Mouse (Mus musculus) hindbrain, embryonic 14.5 days (tissue): Measurements from ENCODE around the gene Vav2. TPM values are rescaled to one million over a fixed set of nuclear protein-coding genes. Genes with fewer than 3 reads are reported as not detected.

Source experiments
- ATAC-seq: fragments of 200-750 bp; cut with Nextera tagmentation; 2 replicates; pipeline ENCODE4 v1.8.0; 2017; ENCODE audit warnings: moderate number of reproducible peaks, mild to moderate bottlenecking, moderate TSS enrichment, moderate library complexity; ENCODE audit not compliant: low FRiP score
- DNase-seq: peaks from one replicate; pipeline ENCODE4 v3.0.0-alpha.2; 2015; ENCODE audit warnings: low spot score
- H3K27ac ChIP-seq: fragments of 300-500 bp; sonication (generic); 2 replicates; pipeline ENCODE4 v1.5.1; 2014; ENCODE audit warnings: mild to moderate bottlenecking, moderate library complexity
- H3K27me3 ChIP-seq: fragments of 300-500 bp; sonication (generic); 2 replicates; pipeline ENCODE4 v1.6.1; 2014; ENCODE audit warnings: mild to moderate bottlenecking, low read length, mixed read lengths; ENCODE audit not compliant: control insufficient read depth, insufficient read depth
- H3K36me3 ChIP-seq: fragments of 300-500 bp; sonication (generic); replicated peaks from 2 replicates; pipeline ENCODE4 v1.6.1; 2014; ENCODE audit not compliant: control insufficient read depth, insufficient read depth
- H3K4me1 ChIP-seq: fragments of 300-500 bp; sonication (generic); replicated peaks from 2 replicates; pipeline ENCODE4 v1.6.1; 2014; ENCODE audit warnings: antibody characterized with exemption, low read length, mixed read lengths; ENCODE audit not compliant: control insufficient read depth, insufficient read depth
- H3K4me2 ChIP-seq: fragments of 300-500 bp; sonication (generic); replicated peaks from 2 replicates; pipeline ENCODE4 v1.6.1; 2014; ENCODE audit warnings: mild to moderate bottlenecking, moderate library complexity
- H3K4me3 ChIP-seq: fragments of 300-500 bp; sonication (generic); replicated peaks from 2 replicates; pipeline ENCODE4 v1.5.1; 2014; ENCODE audit warnings: mild to moderate bottlenecking, low read length
- H3K9ac ChIP-seq: fragments of 300-500 bp; sonication (generic); 2 replicates; pipeline ENCODE4 v1.6.1; 2014
- H3K9me3 ChIP-seq: fragments of 300-500 bp; sonication (generic); 2 replicates; pipeline ENCODE4 v1.6.1; 2016; ENCODE audit warnings: low read length; ENCODE audit not compliant: control insufficient read depth
- WGBS: fragments of 180-500 bp; shearing (Covaris S2); extraction: QIAGEN DNeasy Blood & Tissue Kit; methylation state at CpG from one replicate; pipeline ENCODE4 v1.1.7; 2014; 5-methylcytosine and 5-hydroxymethylcytosine counted together
- microRNA-seq: library from miRNA; unstranded; fragments of <30 nt; microRNA quantifications from one replicate; pipeline ENCODE4, GENCODE M21; 2016
- polyA plus RNA-seq: library from polyadenylated mRNA; unstranded; fragments of >200 nt; fragmentation: Nextera tagmentation; extraction: Ambion mirVana; gene quantifications from 2 replicates; pipeline ENCODE4 v1.2.1, GENCODE M21; 2014

Vav2 gene
- polyA plus RNA-seq, 1 experiment from 2014 or later = 16.0 TPM

DNA sequence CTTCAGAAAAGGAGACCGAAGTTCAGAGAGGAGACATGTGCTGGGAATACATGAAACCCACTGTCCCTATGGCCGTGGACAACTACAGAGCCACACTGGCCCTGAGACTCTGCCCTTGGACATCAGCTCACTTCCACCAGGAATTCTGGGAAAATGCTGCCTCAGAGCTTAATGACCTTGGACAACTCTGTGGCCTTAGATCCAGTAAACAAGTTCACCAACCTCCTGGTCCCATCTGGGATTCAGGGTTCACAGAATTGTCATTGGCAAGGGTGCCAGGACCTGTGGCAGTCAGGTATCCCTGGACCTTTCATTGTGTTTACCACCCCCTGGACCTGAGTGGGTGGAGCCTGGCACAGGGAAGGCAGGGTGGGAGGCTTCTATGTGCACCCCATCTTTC is 211.3 kb downstream of the Vav2 start:
- no peak for ATAC-seq
- no peak overlapping the region for H3K4me3 ChIP-seq
- WGBS = 89% methylated on average over 2 of the region's 2 CpGs
- H3K4me1 ChIP-seq = no peaks in the 10 kb centered on the region
- H3K27ac ChIP-seq = no peak overlapping the region
- DNase-seq = no peak
- no peak overlapping the region for H3K9ac ChIP-seq
- no peaks in the 10 kb centered on the region for H3K36me3 ChIP-seq
- no peaks in the 10 kb centered on the region for H3K9me3 ChIP-seq
- H3K27me3 ChIP-seq = no peaks in the 10 kb centered on the region
- H3K4me2 ChIP-seq = no peak overlapping the region

Small RNA genes lying within 50 kb of the gene (microRNA-seq; reads per million reads assigned to microRNA genes)
- gene Gm24049 (not detected), gene Mir7578 (not detected)

Other genes with a start within 250 kb of the Vav2 start
- gene Sardh, start 178.7 kb downstream of the Vav2 start, polyA plus RNA-seq = 3.8 and 6.3 TPM in 2 replicates
- 43.8 and 45.9 TPM in 2 replicates for gene Brd3os, start 15.3 kb upstream of the Vav2 start, polyA plus RNA-seq
- 132 and 134 TPM in 2 replicates for gene Brd3, start 80.6 kb upstream of the Vav2 start, polyA plus RNA-seq
- 39.1 and 42.1 TPM in 2 replicates for gene Wdr5, start 88.1 kb upstream of the Vav2 start, polyA plus RNA-seq
- gene Rxra, start 249.4 kb upstream of the Vav2 start, polyA plus RNA-seq = 2.4 and 2.7 TPM in 2 replicates